Mouse (Mus musculus): ENCODE data around the gene Mcrs1.

GRCm38 (mm10) chr15:99198761-99199160 is 53.0 kb downstream of the Mcrs1 start:
- TF ChIP-seq CTCF (IDR thresholded peaks at IDR 0.05; ENCODE audit: insufficient read depth, low read length) (no peak), POLR2A (IDR thresholded peaks at IDR 0.05; ENCODE audit: borderline replicate concordance, extremely low read depth, low read depth, low read length) (no peak)

Data from lung, adult 2 months (tissue).